Mouse (Mus musculus): ENCODE data around the gene Kcnt2.

GRCm38 (mm10) chr1:140273624-140274023, 27.7 kb downstream of the Kcnt2 start:
- no peak for TF ChIP-seq CTCF (IDR thresholded peaks at IDR 0.05; ENCODE audit: low read depth, low read length)
- no peak for TF ChIP-seq POLR2A (IDR thresholded peaks at IDR 0.05; ENCODE audit: insufficient read depth, low read length)
- no peak for TF ChIP-seq EP300 (IDR thresholded peaks at IDR 0.05; ENCODE audit: insufficient read depth, low read depth, low read length)
